Mouse (Mus musculus) megakaryocyte, adult 5-6 weeks (primary cell): Measurements from ENCODE around the gene Prmt1. TPM values are rescaled to one million over a fixed set of nuclear protein-coding genes. Genes with fewer than 3 reads are reported as not detected.
A peak's percentile ranks its signal among the peaks of the same experiment; 100 is the strongest.

Source experiments
- ATAC-seq: 2 replicates; pipeline ENCODE4 v1.8.0; 2016; ENCODE audit warnings: mild to moderate bottlenecking, inconsistent platforms; ENCODE audit not compliant: poor library complexity, severe bottlenecking
- total RNA-seq, 2 experiments: library from RNA; stranded (forward) in 1 of 2; stranded (reverse) in 1 of 2; fragments of 153-499, 151-499 nt in 1 of 2; fragments of 221-1000, 200-1000 nt in 1 of 2; gene quantifications; 2 replicates each; pipeline versions ENCODE4 v1.2.3 to v1.2.4; 2015 to 2017

The Prmt1 gene
- total RNA-seq, 2 experiments from 2014 or later, result 40.0 to 48.4 TPM

DNA sequence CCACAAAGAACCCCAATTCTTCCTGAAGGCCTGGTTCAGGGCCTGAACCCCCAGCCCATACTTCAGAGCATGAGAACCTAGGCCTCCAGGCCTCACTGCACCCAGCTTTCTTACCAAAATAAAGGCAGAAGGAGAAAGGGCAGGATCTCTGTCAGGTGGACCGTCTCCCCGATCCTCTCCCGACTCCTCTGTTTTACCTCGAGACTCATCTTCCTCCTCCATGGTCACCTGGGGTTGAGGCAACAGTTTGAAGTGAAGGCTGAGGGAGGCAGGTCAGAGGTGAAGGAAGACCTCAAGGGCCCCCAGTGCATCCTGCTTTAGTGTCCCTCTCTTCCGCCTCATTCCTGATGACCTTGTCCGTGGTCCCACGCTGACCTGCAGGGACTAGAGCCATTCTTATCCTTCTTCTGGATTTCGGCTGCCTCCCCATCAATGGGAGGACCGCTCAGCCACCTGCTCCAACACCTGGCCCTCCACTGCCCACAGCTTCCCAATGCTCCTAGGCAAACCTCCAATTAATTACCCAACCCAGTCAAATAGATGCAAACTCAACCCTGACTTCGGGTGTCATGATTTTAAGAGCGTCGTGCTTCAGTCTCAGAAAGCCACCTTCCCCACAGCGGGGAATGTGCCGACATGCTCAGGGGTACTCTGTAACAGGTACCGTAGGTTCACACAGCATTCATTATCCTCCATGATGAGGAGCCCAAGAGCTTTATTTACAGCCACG is 27.2 kb upstream of the Prmt1 start:
- ATAC-seq, result no peak

DNA sequence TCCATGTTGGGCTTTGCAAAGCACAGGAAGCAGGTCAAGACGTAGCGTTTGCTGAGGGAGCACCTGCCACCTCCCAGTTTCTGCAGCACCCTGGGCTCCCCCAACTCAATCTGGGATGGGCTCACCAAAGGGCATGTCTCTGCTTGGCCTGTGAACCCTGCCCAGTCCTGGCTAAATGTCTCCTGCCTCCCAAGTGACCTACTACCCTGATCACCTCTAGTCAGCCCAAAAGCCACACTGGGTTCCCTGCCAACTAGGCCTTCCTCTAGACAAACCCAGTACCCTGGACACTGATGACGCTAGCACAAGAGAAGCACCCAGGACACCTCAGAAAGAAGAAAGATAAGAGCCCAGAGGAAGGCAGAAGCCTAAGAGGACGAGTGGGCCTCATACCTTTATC is 26.5 kb upstream of the Prmt1 start:
- no peak for ATAC-seq

- no peak for ATAC-seq
These were observed 25.6 kb upstream of the Prmt1 start for GRCm38 (mm10) chr7:45012011-45012410.

DNA sequence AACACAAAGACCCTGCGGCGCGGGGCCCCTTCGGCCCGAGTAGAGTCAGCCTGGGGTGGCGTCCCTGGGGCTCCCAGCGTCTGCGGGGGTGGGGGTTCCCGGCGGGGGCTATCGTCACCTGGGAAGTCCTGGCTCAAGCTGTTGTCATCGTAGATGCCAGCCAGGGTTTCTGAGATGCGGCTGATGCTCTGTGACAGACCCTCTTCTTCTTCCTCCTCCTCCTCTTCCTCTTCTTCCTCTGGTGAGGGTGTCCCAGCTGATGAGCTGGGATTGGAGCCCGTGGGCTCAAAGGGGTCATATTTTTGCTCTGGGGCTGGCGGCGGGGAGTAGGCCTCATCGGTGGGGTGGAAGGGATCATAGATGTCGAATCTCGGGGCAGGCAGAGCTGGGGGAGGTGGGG is 22.0 kb upstream of the Prmt1 start:
- no peak for ATAC-seq

- ATAC-seq, result no peak
These were observed 21.5 kb upstream of the Prmt1 start for GRCm38 (mm10) chr7:45007846-45008245.

GRCm38 (mm10) chr7:45007141-45007540 is 20.8 kb upstream of the Prmt1 start:
- no peak for ATAC-seq

DNA sequence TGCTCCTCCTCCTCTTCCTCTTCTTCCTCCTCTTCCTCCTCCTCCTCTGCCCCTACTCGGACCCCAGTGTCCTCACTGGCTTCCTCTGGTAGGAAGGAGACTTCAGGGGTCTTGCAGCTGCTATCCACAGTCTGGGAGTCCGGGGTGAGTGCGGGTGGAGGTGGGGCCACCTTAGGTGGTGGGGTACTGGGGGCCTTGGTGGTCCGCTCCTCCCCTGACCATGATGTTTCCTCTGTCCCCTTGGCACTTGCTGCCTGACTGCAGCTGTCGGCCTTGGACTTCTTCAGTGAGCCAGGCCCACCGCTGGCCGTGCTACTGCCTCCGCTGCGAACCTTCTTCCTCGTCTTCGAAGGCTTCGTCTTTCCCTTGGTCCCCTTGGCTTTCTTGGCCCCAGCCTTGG is 20.1 kb upstream of the Prmt1 start:
- ATAC-seq, result no peak

GRCm38 (mm10) chr7:45005321-45005992 is 19.1 kb upstream of the Prmt1 start:
- no peak for ATAC-seq

GRCm38 (mm10) chr7:45004546-45004945 is 18.2 kb upstream of the Prmt1 start:
- no peak for ATAC-seq

GRCm38 (mm10) chr7:45002440-45002839 is 16.1 kb upstream of the Prmt1 start:
- no peak for ATAC-seq

GRCm38 (mm10) chr7:45000539-45001114 is 14.3 kb upstream of the Prmt1 start:
- ATAC-seq, result no peak

DNA sequence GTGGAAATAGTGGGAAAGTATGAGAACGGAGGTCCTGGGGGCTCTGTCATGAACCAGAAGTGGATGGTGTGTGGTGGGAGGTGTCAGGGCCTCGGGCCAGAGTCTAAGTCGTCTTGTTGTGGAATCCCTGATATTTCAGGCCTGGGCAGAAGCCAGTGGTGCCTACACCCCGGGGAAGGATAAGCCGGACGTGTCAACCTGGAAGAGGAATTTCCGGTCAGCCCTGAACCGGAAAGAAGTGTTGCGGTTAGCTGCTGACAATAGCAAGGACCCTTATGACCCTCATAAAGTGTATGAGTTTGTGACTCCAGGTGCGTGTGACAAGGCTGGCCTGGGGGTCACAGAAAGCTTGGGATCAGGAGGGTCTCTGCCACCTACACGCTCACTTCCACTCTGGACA is 13.4 kb upstream of the Prmt1 start:
- ATAC-seq, result no peak

GRCm38 (mm10) chr7:44998501-44998955 is 12.2 kb upstream of the Prmt1 start, which contains the start of gene Bcl2l12:
Gene Bcl2l12, minus strand, starts transcription at chr7:44998712.
- 0 out of 2 replicates have a peak, but pooled peaks have one; percentile 10 for ATAC-seq

GRCm38 (mm10) chr7:44997940-44998428 is 11.6 kb upstream of the Prmt1 start:
- ATAC-seq, result no peak

DNA sequence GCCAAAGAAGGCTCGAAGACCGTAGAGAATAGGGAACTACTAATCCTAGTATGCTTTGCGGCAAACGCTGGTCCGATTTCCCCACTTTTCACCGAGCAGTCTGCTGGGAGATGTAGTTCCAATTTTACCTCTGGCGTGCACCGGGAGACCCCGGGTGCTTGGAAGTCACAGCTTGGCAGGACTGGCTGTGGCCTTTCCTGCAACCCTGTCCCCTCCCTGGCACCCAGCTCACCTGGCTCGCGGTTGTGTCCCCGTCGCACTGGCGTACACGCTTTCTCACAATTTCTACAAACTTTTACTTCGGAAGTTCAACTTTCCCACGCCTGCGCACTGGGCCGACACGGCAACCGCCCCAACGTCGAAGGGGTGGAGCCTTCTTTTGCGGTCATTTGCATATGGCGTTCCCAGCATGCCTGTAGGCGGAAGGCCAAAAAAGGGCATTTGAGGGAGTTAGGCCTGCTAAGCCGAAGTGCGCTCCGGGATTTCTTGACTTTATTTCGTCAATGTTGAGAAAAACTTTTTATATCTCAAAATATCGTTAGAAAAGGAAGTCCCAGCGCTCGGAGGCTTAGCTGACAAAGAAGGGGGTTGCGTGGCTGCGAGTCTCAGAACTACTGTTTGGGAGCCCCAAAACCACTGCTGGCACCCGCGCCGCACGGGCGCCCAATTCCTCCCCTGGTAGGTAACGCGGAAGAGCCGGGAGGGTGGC is 11.0 kb upstream of the Prmt1 start, which contains the start of gene Irf3:
TSS of gene Irf3 (plus strand) at position 418 of the 709 bp plus-strand sequence.
- ATAC-seq, result peak; percentile 91

- ATAC-seq, result no peak
These were observed 10.3 kb upstream of the Prmt1 start for GRCm38 (mm10) chr7:44996672-44997071.

GRCm38 (mm10) chr7:44986879-44987718 is 731 bp upstream of the Prmt1 start:
- peak; percentile 10 for ATAC-seq

DNA sequence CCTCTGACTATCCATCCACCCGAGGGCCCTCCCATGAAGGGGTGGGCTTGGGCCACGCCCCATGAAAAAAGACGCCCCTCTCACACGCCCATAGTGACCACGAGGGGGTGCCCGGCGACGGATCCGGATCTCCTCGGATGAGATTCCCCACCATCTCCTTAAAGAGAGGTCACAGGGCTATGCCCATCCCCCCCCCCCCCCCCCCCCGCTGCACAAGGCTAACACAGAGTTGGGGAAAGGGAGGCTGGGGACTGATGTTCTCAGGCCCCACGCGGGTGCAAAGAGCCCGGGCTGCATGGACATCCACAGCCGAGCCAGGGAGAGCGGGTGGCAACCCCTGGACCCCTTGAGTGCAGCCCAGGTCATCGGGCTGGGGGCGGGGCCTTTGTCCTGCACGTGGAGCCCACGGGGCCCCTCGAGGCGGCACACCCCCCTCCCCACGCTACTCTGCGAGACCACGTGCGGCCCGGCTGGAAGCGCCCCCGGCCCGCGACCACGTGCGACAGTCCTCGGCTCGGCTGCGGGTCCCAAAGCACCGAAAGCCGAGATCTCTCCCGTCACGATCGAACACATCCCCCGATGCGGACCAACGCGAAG is 675 bp downstream of the Prmt1 start:
- ATAC-seq, result no peak

GRCm38 (mm10) chr7:44984833-44985164 is 1.6 kb downstream of the Prmt1 start:
- ATAC-seq, result no peak
